Mouse (Mus musculus) cerebellum, adult 18-20 months (tissue): Measurements from ENCODE around the gene Nacc1.

Source experiments
- DNase-seq, 2 experiments: peaks; one replicate each; pipeline ENCODE4 v3.0.0; 2021

The Nacc1 gene

DNA sequence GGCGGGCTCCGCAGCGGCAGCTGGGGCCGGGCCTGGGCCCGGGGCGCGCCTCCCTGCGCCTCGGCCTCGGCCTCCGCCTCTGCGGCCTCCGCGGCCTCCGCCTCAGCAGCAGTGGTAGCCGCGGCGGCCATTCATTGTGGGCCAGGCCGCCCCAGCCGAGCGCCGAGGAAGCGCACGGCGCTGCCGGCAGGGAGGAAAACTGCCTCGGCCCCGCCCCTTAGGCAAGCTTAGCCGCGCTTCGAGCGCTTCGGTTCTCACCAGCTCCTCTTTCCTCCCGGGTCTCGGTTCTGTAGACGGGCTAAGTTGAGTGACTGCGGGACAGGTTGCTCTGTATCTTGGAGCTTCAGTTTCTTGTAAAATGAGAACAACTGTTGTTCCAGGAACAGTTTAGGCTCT is at the start of gene Nacc1:
Gene Nacc1, minus strand, starts transcription at position 158 of the 396 bp plus-strand sequence.
- peak; percentile 92 to 93 for DNase-seq

DNA sequence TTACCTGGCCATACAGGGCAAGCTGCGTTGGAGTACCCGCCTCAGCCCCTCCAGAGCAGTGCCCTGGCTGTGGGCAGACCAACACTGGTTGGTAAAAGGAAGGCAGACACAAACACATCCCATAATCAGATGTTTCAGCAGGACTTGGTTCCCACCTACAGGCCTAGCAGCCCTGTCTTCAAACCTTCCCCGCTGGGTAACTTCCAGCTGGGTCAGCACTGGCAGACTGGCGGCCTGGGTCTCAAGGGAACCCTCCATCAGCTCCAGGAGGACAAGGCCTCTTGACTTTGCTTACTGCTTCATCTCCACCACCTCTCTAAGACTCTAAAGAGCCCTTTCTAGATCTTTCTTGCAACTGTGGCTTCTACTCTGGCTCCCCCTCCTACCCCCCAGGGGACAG is 48.9 kb upstream of the Nacc1 start:
- no peak for DNase-seq

DNA sequence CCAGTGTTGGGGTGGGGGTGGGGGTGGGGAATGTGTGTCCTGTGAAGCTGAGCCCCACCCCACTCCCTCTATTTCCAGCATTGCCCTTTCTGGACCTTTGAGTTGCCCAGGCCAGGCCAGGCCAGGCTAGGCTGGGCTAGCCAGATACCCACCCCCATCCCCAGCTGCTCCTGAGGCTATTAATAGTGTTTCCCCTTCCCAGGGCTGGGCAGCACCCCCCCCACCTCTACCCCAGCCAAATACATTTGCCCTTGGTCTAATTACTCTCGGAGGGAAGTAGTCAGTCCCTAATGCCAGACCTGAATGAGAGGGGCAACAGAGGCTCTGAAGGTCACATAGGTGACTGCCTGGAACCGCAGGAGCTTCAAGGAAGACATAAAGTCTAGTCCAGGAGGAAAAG is 47.9 kb upstream of the Nacc1 start:
- DNase-seq, result peak in 1 of 2 experiments; percentile 32

DNA sequence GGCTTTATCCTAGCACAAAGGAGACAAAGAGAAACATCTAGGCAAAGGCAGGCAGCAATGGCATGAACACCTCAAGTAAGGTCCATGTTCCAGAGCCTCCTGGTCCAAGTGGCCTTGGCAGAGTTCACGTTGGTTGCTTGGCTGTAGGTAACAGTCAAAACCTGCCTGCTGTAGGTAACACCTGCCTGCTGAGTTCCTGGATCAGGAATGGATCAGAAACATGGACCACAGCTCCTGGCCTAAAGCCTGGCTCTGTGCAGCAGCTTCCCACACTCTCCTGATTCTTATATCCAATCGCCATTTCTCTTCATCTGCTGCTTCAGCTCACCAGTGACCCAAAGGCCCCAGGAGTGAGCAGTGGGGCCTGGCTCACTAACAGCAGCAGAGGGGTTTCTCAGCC is 47.0 kb upstream of the Nacc1 start:
- peak in 1 of 2 experiments; percentile 36 for DNase-seq

DNA sequence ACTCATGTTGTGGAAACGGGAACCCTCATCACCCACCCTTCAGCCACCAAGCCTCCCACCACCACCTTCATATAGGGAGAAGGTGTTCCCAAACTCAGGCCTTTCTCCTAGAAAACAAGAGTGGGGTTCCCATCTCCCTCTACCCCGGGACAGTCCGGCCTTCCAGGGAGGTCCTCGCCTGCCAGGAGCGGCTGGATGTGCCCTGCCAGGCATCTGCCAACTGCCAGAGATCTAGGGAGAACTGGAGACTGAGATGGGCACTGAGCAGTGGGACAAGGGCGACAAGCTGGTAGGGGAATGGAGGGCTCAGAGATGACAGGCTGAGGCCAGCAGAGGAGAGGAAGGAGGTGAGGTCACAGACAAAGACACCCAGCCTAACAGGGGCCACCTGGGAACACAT is 46.3 kb upstream of the Nacc1 start:
- DNase-seq, result peak in 1 of 2 experiments; percentile 25

DNA sequence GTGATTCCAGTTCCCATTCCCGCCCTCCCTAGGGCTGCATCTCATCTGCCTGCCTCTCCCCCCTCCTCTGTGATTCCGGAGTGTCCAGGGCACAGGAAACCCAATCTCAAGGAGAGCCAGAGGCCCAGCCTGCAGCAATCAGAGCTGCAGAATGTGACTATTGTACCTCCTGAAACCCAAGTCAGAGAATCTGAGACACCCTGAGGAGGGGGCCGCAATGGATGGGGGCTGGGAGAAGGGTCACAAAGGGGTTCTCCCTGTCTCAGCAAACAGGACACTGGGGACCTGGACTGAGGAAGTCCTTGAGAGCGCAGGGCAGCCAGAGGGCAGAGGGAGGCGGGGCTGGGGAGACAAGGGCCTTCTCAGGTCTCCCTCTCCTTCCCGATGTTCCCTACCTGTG is 45.3 kb upstream of the Nacc1 start:
- DNase-seq, result peak in 1 of 2 experiments; percentile 23

DNA sequence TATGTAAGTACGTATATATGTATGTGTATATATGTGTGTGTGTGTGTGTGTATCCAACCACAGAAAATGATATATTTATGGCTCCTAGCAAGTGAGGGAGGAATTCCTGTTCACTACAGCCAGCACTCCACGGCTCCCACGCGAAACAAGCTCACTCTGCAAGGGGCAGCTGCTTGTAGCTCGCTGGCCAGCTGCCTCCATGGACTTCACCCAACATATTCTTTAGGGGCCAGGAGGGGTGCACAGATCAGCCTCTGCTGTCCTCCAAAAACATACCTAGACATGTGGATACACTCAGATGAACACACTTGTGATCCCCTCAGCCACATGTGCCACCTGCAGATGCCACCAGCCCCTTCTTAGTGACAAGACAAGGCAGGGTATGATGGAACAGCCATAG is 44.9 kb upstream of the Nacc1 start:
- peak in 1 of 2 experiments; percentile 28 for DNase-seq

DNA sequence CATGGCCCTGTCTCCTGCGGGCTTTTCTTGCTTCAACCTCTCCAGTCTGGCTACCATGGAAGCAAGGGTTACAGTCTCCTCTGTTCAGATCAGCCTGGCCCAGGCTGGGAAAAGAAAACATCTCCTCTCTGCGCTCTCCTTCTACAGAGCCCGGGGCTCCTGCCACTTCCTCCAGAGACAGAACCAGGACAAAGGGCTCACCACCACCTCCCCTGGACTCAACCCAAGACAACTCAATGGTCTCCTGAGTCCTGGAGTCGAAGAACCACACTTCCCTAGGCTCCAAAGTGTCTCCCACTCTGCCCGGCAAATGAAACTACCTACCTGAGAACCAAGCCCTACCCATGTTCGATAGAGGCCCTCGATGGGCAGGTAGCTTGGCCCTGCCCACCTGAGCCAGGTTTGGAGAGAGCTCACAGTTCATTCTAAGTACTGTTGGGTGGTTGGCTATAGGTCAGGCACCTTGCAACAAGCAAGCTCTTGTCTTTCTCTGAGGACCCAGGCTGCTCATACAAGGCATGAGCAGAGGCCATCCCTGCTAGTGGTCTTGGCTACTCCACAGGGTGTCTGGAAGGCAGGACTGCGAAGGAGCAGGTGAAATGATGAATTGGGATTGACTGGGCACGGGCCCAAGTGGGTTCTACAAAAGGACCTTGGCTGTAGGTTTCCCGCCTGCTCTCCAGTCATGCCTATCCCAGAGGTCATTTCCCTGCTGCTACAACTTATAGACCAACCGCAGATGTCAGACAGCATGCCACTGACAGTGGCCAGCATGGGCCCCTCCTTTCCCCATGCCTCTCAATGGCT is 43.9 kb upstream of the Nacc1 start:
- DNase-seq, result peak in 1 of 2 experiments; percentile 50

DNA sequence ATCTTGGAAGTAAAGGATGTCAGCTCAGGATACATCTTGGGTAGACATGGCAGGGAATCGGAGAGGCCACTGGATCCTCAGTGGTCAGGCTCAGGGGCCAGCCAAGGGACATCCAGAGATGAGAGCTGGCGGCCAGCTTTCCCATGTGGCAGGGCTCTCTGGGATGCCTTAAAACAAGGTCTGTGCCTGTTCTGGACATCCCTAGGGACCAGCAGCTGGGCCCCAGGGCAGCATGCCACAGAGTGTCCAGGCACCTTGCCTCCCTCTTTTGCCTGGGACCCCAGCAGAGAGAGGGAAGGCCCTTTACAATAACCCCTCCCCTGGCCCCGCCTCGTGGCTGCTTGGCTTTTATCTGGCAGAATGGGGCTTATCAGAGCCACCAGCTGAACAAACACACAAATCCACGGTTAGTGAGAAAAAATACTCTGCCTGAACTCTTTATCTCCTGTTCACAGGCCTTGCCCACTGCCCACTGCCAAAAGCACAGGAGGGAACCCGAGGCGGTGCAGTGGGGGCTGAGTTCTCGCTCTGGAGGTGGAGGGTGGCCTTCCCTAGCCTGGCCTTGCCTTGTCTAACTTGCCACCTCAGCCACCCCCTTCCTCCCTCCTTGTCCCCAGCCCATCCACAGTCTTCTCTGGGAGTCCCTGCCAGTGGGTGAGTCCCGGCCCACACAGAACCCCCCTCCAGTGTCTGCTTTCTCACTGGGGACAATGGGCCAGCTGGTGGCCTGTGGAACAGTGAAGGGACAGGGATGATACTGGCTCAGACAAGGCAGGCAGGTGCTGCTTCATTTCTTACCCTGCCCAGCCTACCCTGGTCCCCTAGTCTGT is 43.1 kb upstream of the Nacc1 start:
- peak in 1 of 2 experiments; percentile 54 for DNase-seq

DNA sequence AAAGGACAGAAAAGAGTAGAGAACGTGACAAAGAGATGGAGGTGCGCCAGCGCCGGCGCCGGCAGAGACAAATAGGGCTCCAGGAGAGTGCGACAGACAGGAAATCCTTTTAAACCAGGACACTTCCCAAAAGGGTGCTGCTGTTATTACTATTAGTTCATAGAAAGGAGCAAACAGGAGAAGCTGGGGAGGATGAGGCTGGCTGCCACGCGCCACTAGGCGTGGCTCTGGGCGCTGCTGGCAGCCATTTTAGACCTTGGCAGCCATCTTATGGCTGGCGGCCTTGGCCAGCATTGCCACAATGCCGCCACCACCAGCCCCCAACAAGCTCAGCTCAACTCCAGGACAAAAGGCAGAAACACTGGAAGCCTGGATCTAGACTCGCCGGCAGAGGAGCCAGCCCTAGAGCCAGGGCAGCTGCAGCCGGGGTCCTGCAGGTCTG is 42.3 kb upstream of the Nacc1 start:
- peak; percentile 64 to 77 for DNase-seq

DNA sequence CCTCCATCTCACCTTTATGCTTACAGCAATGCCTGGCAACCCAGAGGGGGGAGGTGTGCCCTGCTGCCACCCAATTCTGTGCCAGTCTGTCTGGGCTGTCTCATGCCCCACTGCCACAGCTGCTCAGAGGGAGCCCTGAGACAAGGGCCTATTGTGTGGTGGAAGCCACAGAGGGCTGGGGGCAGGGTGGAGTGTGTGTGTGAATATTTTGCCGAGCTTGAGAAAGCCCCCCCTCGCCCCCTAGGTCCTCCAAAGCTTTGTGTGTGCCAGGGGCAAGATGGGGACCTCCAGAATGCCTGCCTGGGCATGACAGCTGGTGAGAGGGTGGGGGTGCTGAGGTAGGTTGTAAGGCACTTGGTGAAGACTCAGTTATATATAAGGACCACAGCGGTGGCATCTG is 40.8 kb upstream of the Nacc1 start:
- DNase-seq, result peak in 1 of 2 experiments; percentile 33

DNA sequence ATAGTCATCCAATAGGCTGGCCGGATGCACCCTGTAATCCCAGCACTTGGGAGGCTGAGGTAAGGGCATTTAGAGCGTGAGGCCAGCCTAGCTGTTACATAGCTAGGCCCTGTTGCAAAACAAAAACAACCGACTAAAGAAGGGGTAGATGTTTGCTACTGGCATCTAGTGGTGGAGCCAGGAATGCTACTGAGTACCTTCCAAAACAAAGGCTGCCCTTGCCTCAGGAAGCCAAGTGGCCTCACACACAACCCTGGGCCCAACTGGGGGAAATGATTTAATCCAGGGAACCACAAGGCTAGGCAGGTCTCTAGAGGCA is 38.2 kb upstream of the Nacc1 start:
- peak in 1 of 2 experiments; percentile 60 for DNase-seq

DNA sequence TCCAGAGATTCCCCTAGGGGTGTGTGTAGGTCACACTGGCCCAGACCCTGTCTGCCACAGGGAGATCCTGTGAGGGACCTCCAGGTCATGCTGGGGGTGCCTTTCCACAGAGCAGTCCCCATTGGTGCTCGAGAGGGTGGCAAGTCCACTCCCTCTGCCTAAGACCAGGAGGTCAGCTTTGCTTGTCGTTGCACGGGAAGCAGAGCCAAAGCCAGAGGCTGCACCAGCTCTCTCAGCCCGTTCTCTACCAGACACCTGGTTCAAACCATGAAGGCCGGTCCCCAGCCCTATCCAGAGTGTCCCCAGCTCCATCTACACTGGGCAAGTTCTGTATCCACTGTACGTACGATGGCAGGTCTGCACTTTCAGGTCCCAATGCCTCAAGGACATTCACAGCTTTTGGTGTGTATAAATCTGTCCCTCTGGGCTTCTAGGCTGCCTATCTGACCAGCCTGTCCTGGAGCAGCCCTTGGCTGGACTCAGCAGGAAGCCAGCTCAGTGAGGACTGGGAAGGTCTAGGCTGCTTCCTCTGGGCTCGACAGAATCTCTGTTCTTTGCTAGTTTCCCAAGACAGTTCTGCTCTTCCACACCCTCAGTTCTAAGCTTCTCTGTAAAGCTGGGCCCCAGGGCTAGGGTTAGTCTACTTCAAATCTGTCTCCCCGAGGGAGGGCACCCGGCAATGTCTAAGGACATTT is 37.7 kb upstream of the Nacc1 start:
- peak in 1 of 2 experiments; percentile 25 for DNase-seq

DNA sequence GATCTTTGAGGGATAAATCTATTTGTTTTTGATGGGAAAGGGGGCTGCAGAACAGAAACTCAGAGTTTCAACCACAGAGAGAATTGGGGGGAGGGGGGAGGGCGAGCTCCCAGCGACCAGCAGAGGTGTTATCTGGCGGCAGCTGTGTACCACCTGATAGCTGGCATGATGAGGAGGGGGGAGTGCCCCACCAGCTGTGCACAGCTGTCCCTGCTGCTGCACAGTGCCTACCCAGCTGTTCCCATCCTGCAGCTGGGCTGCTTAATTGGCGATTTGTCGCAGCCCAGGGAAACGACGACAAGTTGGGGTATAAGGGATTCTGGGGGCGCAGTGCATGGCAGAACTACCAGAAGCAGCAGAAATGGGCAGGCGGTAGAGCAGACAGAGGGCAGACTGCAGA is 37.0 kb upstream of the Nacc1 start:
- DNase-seq, result peak in 1 of 2 experiments; percentile 8

DNA sequence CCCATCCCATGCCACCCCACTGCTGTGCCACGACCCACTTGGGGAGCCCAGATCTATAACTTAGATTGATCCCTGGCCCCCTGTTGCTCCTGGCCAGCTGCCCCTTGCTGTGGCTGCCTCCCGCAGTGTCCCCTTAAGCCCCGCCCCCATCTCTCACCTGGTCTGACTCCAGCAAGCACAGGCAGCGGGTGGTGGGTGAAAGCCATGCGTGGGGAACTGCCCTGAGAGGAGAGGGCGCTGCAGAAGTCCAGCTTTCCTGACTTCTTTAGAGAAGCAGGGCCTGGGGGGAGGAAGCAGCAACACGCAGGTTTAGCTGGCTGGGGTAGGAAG is 35.9 kb upstream of the Nacc1 start:
- peak in 1 of 2 experiments; percentile 26 for DNase-seq

DNA sequence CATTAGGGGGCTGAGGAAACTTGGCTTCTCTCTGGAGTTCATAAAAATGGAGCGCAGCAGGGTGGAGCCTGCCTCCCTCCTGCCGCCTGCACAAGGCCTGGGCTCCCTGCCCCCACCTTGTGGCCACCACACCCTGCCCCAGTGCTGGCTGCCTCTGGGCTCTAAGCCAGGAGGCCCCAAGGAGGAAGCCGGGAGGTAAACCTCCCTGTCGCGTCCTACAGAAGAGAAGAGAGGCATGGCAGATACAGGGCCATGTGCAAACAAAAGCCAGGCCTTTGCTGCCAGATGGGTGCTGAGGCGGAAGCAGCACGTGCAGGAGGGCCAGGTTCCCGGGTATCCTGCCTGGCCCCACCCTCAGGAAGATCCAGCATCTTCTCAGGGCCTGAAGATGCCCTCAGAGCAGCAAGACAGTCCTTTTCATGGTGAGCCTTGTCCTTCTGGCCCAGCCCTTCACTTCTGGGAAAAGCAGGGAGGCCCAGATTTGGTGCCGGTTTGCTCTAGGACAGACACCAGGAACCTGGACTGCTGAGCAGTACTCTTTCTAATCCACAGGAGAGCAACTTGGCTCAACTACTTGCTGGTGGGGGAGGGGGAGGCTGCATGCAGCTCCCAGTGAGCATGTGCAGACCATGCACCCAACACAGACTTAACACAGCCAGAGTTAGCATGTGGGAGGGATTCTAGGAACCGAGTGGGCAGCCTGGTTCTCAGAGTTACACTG is 35.3 kb upstream of the Nacc1 start, which contains the start of gene G430095P16Rik:
Gene G430095P16Rik, plus strand, starts transcription at position 158 of the 721 bp plus-strand sequence.
- DNase-seq, result peak; percentile 61 to 65

DNA sequence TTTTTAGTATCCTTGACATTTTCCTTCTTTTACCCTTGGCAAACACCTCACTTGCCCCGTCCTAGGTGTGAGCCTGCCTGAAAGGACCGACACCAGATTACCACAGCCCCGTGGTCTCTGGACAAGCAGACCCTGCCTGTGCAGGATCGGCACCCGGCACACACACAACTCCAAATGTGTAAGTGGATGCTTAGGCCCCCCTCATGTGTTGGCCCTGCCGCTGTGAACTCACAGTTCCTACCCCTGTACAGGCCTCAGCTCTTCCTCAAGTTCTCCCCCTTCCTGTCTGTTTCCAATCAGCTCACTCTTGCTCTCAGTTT is 34.8 kb upstream of the Nacc1 start:
- DNase-seq, result no peak

DNA sequence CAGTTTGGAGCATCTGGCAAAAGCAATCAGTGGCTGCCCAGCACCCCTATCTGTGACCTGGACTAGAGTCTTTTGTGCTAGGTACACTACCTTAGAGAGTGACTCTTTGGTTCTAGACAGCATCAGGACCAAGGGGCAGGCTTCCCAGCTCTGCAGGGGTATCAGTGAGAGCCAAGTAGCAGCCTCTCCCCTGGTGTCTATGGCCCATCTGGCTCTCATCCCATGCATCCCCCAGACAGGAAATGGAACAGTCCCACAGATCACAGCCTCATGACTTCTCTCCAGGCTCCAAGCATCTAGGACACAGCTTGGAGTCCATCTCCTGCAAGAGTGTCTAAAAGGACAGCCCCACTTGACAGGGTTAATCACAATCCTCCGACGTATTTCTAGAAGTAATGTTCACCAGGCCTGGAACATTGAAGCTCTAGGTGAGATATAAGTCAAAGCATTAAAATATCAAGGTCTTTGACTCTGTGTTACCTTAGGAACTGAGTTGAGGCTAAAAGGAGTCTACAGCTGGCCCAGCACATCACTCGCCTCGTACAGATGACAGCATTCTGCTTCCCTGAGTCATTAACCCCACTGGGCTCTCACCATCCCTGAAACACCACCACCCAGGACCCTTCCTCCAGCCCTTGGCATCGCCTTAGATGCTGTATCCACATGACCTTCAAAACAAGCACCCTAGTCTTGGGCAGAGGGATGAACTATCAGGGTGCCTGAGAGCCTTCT is 31.5 kb upstream of the Nacc1 start:
- DNase-seq, result peak in 1 of 2 experiments; percentile 49

DNA sequence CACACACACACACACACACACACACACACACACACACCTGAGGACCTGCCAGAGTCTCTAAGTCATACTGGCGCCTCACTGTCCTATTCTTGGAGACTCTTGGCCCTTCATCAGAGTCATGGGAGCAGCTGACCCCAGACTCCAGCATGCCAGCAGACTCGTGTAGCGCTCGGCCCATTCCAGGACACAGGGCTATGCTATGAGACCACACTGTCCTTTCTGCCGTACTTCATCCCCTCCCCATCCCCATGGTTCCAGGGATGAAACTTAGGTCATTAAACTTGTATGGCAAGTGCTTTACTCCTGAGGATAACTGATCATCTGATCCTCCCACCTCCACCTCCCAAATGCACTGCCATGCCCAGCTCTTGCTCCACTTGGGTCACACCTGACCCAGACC is 30.8 kb upstream of the Nacc1 start:
- no peak for DNase-seq

DNA sequence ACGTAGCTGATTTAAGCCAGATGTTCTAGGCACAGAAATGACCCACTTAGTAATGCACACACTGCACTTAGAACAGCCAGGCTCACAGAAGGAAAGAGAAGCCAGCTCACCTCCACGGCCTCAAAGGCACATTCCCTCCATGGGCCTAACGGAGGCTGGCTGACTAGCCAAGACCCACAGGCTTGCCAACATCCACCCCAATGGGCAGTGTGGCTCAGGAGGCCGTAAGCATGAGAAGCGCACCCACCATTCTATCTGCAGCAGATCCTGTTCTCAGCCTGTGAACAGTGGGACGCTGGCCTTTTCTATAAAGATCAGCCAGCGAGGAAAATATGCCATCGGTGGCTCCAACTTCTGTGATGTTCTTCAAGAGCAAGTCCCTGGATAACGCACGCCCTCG is 29.1 kb upstream of the Nacc1 start:
- DNase-seq, result no peak

DNA sequence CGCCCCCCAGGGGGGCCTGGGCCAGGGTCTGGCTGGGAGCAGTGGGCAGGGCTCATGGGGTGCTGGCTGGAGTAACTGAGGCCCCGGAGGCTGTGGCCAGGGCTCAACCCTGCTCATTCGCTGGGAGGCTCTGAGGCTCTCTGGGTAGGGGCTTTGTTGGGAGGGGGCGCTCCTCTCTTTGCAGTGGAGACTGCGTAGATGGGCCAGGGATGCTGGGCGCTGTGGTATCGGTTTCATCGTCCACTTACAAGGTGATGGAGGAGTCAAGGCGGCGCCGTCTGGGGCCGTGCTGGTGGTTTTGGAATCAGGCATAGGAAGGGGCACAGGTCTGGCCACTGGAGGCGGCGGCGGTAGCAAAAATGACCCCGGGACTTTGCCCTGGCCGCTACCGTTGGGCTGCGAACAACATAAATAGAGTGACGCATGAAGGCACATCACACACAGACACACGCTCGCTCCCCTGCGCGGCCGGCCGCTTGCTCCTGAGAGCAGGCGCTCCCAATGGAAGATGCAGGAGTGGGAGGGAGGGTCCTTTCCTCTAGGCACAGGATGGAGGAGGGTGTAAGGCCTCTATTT is 28.3 kb upstream of the Nacc1 start:
- no peak for DNase-seq

DNA sequence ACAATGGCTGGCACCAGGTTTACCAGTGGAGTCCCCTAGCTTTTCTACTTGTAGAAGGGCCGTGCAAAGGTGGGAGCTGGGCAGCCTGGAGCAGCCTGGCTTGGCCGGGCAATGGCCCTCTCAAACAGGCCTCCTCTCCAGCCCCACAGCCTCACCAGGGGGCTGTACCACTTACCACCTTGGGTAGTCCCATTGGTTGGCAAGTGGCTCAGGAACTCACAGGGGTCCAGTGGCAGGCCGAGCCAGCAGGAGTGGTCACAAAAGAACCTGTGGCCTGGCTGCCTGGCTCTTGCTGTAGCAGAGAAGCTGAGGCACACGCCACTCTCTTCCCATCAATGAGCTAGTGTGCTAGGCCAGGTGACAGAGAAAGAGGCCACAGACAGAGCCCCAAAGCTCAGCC is 26.5 kb upstream of the Nacc1 start:
- no peak for DNase-seq
